Mouse (Mus musculus) 3134 (cell line): ENCODE measurements around the gene Barhl2.

Experiments used
- DNase-seq: peaks from one replicate; pipeline ENCODE4 v3.0.0-alpha.2; 2011; ENCODE audit warnings: low spot score; ENCODE audit not compliant: insufficient read length; ENCODE audit errors: extremely low read depth

Gene Barhl2

DNA sequence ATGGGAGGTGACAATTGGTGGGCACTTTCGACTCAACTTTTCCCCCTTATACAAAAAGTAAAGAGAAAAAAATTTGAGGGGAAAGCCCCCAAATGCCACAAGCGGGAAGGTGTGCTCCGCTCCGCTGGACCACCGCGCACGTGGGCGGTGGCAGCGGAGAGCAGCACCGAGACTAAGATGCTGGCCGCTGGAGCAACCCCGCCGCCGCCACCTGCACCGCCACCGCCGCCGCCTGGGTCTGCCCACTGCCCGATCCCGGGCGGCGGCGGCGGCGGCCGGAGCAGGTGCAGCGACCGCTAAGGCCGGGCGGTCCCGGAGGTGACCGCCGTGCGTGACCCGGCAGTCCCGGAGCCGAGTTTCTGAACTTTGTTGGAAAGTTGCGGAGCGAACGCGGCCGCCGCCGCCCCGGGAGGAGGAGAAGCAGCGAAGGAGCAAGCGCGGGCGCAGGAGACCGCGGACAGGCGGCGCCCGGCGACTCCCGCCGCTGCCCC is at the start of gene Barhl2:
Gene Barhl2, minus strand, starts transcription at position 181 of the 491 bp plus-strand sequence.
- no peak for DNase-seq

GRCm38 (mm10) chr5:106506061-106506460 is 48.1 kb upstream of the Barhl2 start:
- DNase-seq, result no peak

DNA sequence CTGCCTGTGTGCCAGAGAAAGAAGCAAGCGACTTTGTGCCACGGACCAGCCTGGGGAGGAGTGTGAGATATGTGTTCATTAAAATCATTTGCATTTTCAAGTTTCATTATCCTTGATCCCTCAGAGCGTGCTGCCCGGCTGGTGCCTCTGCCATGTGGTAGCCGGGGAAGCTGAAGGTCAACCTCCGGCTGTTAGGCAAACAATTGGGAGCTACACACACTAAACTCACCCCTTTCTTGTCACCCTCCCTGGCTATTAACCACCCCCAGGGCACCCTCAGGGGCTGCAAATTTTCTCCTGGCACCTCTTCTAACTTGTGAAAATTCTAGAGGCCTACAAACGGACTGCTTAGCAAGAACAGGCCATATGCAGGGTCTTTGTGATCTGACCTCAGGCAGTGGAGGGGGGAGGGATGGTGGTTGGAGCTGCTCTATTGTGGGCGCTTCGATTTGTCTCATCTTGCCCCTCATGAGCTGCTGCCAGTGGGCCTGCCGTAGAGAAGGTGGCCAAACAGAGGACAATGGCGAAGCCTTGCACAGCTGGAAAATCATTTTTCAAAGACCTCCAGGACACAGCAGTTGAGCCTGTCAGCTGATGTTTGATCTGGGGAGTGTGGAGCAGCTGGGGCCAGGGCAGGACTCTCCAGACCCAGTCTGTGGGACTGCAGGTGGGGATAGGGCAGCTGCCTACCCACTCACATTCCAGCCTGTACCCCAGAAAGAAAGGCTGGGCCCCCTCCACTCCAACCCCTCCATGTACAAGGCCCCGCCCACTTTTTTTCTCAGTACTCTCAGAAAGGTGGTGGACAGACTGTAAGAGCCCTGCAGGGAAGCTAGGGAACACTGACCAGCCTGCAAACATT is 44.9 kb upstream of the Barhl2 start:
- no peak for DNase-seq

GRCm38 (mm10) chr5:106502271-106502670 is 44.3 kb upstream of the Barhl2 start:
- no peak for DNase-seq

DNA sequence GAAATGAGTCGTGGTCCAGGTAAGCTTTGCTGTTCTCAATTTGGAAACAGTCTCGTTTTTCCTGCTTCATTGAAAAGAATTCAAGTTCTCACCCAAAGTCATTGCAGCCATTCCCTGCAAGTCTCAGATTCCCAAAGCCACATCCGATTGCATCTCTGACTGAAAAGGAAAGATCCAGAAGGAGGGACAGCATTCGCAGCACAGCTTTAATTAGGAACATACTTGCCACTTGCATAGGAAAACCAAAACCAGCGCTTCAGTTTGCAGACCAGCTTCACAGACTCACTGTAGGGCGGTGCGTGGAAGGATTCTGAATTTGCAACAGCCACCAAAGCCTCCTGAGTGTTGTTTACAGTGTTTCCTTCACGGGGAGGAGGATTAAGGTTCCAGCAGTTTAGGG is 33.8 kb upstream of the Barhl2 start:
- no peak for DNase-seq

- no peak for DNase-seq
Observed at GRCm38 (mm10) chr5:106472105-106472500, 14.1 kb upstream of the Barhl2 start.

GRCm38 (mm10) chr5:106471235-106472104 is 13.5 kb upstream of the Barhl2 start:
- no peak for DNase-seq

DNA sequence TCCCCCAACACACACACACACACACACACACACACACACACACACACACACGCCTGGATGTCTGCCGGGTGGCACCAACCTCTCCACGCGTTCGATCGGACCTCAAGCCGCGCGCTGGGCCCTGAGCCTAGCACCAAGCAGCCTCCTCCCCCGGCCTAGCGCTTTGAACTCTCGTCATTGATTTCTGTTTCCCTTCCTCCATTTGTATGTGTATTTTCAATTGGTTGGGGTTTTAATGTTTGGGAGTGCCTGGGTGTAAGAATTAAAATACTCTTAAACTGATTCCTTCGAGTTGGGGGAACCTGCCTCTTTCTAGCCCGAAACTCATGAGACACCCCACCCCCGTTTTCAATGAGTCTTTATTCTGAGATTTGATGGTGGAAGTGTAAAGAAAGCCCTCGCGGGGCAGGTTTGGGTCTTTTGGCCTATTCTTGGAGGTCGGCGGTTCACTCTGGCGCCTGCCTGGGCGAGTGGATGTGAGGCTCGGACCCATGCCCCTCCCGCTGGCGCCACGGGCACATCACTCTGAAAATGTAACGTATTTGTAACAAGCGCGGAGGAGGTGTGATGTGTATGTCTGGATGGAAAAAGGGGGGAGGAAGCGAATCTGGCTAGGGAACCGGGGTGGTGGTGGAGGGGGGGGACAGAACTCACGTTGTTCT is 7.3 kb upstream of the Barhl2 start:
- DNase-seq, result no peak

GRCm38 (mm10) chr5:106464336-106465128 is 6.6 kb upstream of the Barhl2 start:
- DNase-seq, result no peak

DNA sequence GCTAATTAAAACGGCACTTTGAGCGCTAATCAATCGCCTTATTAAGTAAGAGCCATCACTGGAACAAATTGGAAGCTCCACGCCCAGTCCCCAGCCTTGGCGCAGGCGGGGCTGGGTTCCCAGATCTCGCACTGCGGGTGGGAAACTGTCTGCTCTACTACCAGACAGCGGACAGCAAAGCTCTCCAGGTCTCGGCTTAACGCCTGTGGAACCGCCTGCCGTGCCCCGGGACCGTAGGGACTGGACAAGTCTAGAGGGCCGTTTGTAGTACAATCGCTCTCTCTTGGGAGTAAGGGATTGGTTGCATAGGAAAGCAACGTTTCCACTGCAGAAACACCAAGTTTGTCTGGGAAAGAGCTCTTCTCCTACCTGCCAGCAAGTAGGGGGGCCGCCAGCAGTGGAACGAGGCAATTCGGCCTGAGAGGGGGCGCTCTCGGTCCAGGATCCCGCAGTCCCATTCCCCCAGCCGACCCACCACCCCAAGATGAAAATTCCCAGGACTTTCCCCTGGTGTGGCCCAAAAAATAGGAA is 5.8 kb upstream of the Barhl2 start:
- no peak for DNase-seq

DNA sequence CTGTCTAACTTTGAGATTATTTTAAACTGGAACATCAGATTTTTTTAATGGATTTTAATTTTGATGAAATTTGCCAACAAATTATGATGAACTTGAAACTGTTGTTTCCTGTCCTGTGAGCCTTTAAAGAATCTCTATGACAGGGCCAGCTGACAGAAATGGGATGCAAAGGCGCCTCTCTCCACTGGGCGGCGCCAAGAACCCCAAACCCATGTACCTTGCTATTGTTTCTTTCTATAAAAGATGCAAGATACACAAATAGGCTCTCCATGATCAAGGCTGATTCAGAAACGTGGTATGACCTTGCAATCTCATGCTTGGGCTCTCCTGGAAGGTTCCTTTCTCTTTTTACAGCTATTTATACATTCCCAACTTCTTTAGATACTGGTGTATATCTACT is 3.9 kb upstream of the Barhl2 start:
- DNase-seq, result no peak

DNA sequence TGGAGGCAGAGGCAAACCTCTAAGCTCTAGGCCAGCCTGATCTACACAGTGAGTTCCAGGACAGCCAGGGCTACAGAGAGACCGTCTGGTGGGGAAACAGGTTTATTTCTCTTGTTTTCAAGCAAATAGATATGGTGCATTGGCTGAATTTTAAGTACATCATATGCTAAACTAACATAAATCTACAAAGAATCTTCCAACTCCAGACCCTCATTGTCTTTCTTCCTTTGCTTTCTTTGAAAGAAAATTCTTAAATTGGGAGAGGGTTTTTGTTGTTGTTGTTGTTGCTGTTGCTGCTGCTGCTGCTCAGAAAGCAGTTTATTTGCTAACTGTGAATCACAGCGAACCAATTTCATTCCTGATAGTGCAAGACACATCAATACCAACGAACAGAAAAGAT is 3.5 kb upstream of the Barhl2 start:
- DNase-seq, result no peak

DNA sequence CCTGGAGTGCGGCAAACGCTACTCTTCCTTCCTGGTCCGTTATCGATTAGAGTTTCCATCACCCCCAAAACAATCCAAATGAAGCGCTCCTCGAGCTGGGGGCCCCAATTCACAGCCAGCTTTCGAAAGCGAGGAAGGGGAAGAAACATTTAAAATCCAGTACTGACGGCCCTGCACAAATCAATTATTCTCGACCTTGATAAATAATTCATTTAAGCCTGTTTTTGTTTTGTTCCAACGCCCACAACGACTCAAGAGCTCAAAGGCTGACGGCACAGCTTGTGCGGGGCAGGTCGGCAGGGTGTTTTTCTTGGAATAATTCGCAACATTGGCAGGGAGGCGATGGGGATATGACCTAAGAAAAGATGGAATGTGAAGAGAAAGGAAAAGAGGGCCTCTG is 2.6 kb upstream of the Barhl2 start:
- DNase-seq, result no peak

GRCm38 (mm10) chr5:106460001-106460511 is 2.1 kb upstream of the Barhl2 start:
- no peak for DNase-seq

GRCm38 (mm10) chr5:106459120-106459641 is 1.2 kb upstream of the Barhl2 start:
- no peak for DNase-seq

DNA sequence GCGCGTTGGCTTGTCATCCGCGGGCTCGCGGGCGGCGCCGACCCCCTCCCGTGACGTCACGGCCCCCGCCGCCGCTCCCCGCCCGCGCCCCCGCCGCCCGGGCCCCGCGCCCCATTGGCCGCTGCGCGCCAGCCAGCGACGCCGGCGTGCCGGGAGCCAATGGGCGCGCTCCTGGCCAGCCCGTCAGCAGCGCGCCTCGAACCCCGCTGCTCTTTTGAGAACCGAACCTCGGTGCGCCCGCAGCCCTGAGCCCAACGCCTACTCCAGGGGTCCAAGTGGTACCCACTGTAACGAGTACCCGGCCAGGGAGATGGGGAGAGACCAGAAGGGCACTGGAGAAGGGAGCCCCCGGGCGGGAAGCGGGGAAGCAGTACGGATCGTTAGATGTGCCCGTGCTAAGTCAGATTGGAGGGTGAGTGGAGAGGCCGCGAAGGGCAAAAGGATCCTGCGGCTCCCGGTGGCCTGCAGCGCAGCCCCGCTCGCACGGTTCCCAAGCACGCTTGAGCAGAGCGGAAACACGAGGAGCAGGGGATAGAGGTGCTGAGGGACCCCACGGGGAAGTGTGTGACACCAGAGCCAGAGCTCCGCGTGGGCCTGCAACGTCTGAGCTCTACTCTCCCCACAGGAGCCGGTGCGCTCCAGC is 632 bp upstream of the Barhl2 start:
- DNase-seq, result no peak

GRCm38 (mm10) chr5:106457111-106457925 is 648 bp downstream of the Barhl2 start:
- no peak for DNase-seq

DNA sequence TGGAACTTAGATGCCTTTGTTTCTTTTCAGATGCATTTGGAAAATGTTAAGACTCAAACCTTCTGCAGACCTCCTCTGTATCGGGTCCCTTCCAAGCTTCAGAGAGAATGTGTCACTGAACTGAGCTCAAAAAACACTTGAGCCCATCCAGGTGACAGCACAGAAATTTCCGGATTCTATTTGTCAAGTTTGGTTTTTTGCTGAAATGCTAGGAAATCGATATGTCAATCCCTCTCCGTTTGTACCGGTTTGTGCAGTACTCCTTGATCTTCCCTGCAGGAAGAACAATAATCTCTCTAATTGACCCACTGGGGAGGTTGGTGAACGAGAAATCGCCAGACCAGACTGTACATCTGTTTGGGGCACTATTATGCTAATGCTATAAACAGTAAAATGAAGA is 2.0 kb downstream of the Barhl2 start:
- DNase-seq, result no peak
